Comparison of ENCODE assay signal across 10 mouse cellular contexts in the genomic region with DNA sequence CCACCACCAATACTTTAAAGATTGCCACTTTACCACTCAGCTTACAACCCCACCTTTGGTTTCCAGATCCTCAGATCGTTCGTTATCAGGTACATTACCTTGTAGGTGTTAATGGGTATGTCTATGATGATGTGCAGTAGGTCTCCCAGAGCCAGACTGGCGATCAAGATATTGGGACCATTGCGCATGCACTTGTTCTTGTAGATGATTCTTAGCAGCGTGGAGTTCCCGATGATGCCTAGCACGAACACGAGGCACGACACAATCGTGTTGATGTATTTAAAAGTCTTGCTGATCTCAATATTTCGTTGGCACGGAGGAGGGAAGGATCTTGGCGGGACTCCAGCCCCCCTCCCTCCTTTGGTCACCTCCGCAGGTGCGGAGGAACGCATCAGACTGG. TPM values are rescaled to one million over a fixed set of nuclear protein-coding genes. Genes with fewer than 3 reads are reported as not detected.
DNase-seq lines count a peak whose midpoint lies in the region; ATAC-seq lines count a peak whose summit lies in the region.
"Had no signal": no experiment of that assay in that cellular context is flagged by ENCODE, and none has a peak within 500 bp of the region (broad histone marks: within the 10 kb centered on the region; RNA-seq: fewer than 3 reads in every experiment).

No protein-coding gene starts in this region.

- H3K4me3 ChIP-seq in limb, embryonic 10.5 days, result peak overlapping the region; percentile 60

- DNase-seq in cerebellum, postnatal 25 days, result peak; percentile 13 to 16
- peak; percentile 42 for DNase-seq in testis, postnatal 10 days (ENCODE audit: low spot score)
- no peak for DNase-seq in testis, postnatal 14 days (ENCODE audit: low spot score)
- no peak for DNase-seq in limb, embryonic 10.5 days (ENCODE audit: low spot score)
- DNase-seq in right cerebral cortex, postnatal 14 days, result peak; percentile 12
- no peak for DNase-seq in thymus, postnatal 36 days
- no peak for DNase-seq in ovary, postnatal 10 days (ENCODE audit: low spot score)

- H3K27ac ChIP-seq in limb, embryonic 10.5 days, result no peak overlapping the region

- WGBS in limb, embryonic 10.5 days, result 10% methylated on average over 16 of the region's 16 CpGs

- no peaks in the 10 kb centered on the region for H3K9me3 ChIP-seq in limb, embryonic 10.5 days (replicated peaks)

- no peaks in the 10 kb centered on the region for H3K36me3 ChIP-seq in limb, embryonic 10.5 days

- no peak for ATAC-seq in cerebellum, adult (ENCODE audit: insufficient number of reproducible peaks, low FRiP score, low TSS enrichment)

- H3K4me1 ChIP-seq in limb, embryonic 10.5 days, result peaks cover 20% of the 10 kb centered on the region
- H3K4me1 ChIP-seq: megakaryocyte, embryonic 14.5 days had no signal

- H3K27me3 ChIP-seq in limb, embryonic 10.5 days (ENCODE audit: low read depth, poor library complexity, severe bottlenecking), result peaks cover 52% of the 10 kb centered on the region

RNA-seq across cellular contexts. Expression of a gene that starts 1.3 kb away (rescaled TPM):
- polyA plus RNA-seq in limb, embryonic 10.5 days (2016; fragmentation: Nextera tagmentation; extraction: Ambion mirVana), result 2.6 and 4.0 TPM in 2 replicates
- polyA plus RNA-seq: C2C12 had no signal

Comparison
In these comparisons a context has a peak if more than half of its experiments do, and no peak if none do; other contexts are left out.
1. DNase-seq: peak in cerebellum, postnatal 25 days (2 of 2), testis, postnatal 10 days (single experiment) and right cerebral cortex, postnatal 14 days (single experiment); none in testis, postnatal 14 days (single experiment), limb, embryonic 10.5 days (single experiment), thymus, postnatal 36 days (0 of 2) and ovary, postnatal 10 days (single experiment).